Mouse (Mus musculus) stomach, postnatal 0 days (tissue): ENCODE measurements around the gene Gas7. TPM values are rescaled to one million over a fixed set of nuclear protein-coding genes. Genes with fewer than 3 reads are reported as not detected.

Experiments
- ATAC-seq: fragments of 200-750 bp; cut with Nextera tagmentation; 2 replicates; pipeline ENCODE4 v1.8.0; 2017; ENCODE audit not compliant: low FRiP score, low TSS enrichment
- DNase-seq: peaks from one replicate; pipeline ENCODE4 v3.0.0-alpha.2; 2016; ENCODE audit warnings: low spot score
- H3K27ac ChIP-seq: fragments of 300-500 bp; sonication (generic); replicated peaks from 2 replicates; pipeline ENCODE4 v1.5.1; 2014; ENCODE audit warnings: mild to moderate bottlenecking, control low read depth
- H3K27me3 ChIP-seq: fragments of 300-500 bp; sonication (generic); 2 replicates; pipeline ENCODE4 v1.6.1; 2014; ENCODE audit warnings: low read length; ENCODE audit not compliant: control insufficient read depth, insufficient read depth
- H3K36me3 ChIP-seq: fragments of 300-500 bp; sonication (generic); 2 replicates; pipeline ENCODE4 v1.6.1; 2014; ENCODE audit warnings: low read length, mixed read lengths; ENCODE audit not compliant: control insufficient read depth, insufficient read depth
- H3K4me1 ChIP-seq: fragments of 300-500 bp; sonication (generic); replicated peaks from 2 replicates; pipeline ENCODE4 v1.6.1; 2014; ENCODE audit warnings: antibody characterized with exemption; ENCODE audit not compliant: control insufficient read depth, insufficient read depth
- H3K4me2 ChIP-seq: fragments of 300-500 bp; sonication (generic); replicated peaks from 2 replicates; pipeline ENCODE4 v1.6.1; 2014; ENCODE audit warnings: low read depth, mild to moderate bottlenecking, control low read depth, moderate library complexity
- H3K4me3 ChIP-seq: fragments of 300-500 bp; sonication (generic); 2 replicates; pipeline ENCODE4 v1.5.1; 2014; ENCODE audit warnings: low read depth, low read length, control low read depth
- H3K9ac ChIP-seq: fragments of 300-500 bp; sonication (generic); 2 replicates; pipeline ENCODE4 v1.6.1; 2014; ENCODE audit warnings: mild to moderate bottlenecking, low read length, control low read depth, mixed read lengths
- H3K9me3 ChIP-seq: fragments of 300-500 bp; sonication (generic); 2 replicates; pipeline ENCODE4 v1.6.1; 2016; ENCODE audit warnings: low read length; ENCODE audit not compliant: control insufficient read depth
- CTCF ChIP-seq: IDR thresholded peaks from 2 replicates; pipeline ENCODE4 v1.5.1; 2016; ENCODE audit warnings: antibody characterized with exemption, low read depth, mild to moderate bottlenecking, moderate library complexity
- EP300 ChIP-seq: optimal IDR thresholded peaks from 2 replicates; pipeline ENCODE3; 2016; ENCODE audit warnings: antibody characterized with exemption
- WGBS: fragments of 180-500 bp; shearing (Covaris S2); extraction: QIAGEN DNeasy Blood & Tissue Kit; methylation state at CpG from one replicate; pipeline ENCODE4 v1.1.7; 2014; 5-methylcytosine and 5-hydroxymethylcytosine counted together
- polyA plus RNA-seq: library from polyadenylated mRNA; unstranded; fragments of >200 nt; fragmentation: Nextera tagmentation; extraction: Ambion mirVana; gene quantifications from 2 replicates; pipeline ENCODE4 v1.2.1, GENCODE M21; 2015

The Gas7 gene
- polyA plus RNA-seq, 1 experiment from 2014 or later, result 18.3 TPM

- Histone ChIP-seq H3K36me3 (no peaks in the 10 kb centered on the region), H3K4me3 (no peak overlapping the region), H3K4me2 (no peak overlapping the region), H3K27ac (no peak overlapping the region), H3K4me1 (no peaks in the 10 kb centered on the region), H3K9ac (no peak overlapping the region), H3K27me3 (no peaks in the 10 kb centered on the region), H3K9me3 (no peaks in the 10 kb centered on the region)
- 61% methylated on average over 4 of the region's 4 CpGs for WGBS
- DNase-seq (no peak), ATAC-seq (no peak)
- TF ChIP-seq CTCF, result peak; percentile 57
- no peak for TF ChIP-seq EP300
These were observed 23.4 kb upstream of the Gas7 start for GRCm38 (mm10) chr11:67431864-67432263.

GRCm38 (mm10) chr11:67433763-67434162, 21.5 kb upstream of the Gas7 start:
- no peak overlapping the region for H3K4me2 ChIP-seq
- no peak for ATAC-seq
- no peaks in the 10 kb centered on the region for H3K9me3 ChIP-seq
- no peak for DNase-seq
- TF ChIP-seq CTCF (no peak), EP300 (no peak)
- H3K4me1 ChIP-seq, result no peaks in the 10 kb centered on the region
- no peak overlapping the region for H3K27ac ChIP-seq
- H3K4me3 ChIP-seq, result no peak overlapping the region
- 86% methylated on average over 5 of the region's 5 CpGs for WGBS
- H3K36me3 ChIP-seq, result no peaks in the 10 kb centered on the region
- no peaks in the 10 kb centered on the region for H3K27me3 ChIP-seq
- no peak overlapping the region for H3K9ac ChIP-seq

GRCm38 (mm10) chr11:67438746-67439145, 16.5 kb upstream of the Gas7 start:
- no peak overlapping the region for H3K9ac ChIP-seq
- H3K4me3 ChIP-seq, result no peak overlapping the region
- H3K27me3 ChIP-seq, result no peaks in the 10 kb centered on the region
- no peak for ATAC-seq
- no peaks in the 10 kb centered on the region for H3K4me1 ChIP-seq
- no peaks in the 10 kb centered on the region for H3K36me3 ChIP-seq
- no peak overlapping the region for H3K27ac ChIP-seq
- no peak for DNase-seq
- no peak overlapping the region for H3K4me2 ChIP-seq
- no peaks in the 10 kb centered on the region for H3K9me3 ChIP-seq
- TF ChIP-seq CTCF (no peak), EP300 (no peak)
- 75% methylated on average over 5 of the region's 5 CpGs for WGBS

- TF ChIP-seq EP300 (no peak), CTCF (no peak)
- ATAC-seq, result no peak
- WGBS, result 66% methylated on average over 14 of the region's 14 CpGs
- no peaks in the 10 kb centered on the region for H3K36me3 ChIP-seq
- H3K4me2 ChIP-seq, result no peak overlapping the region
- no peak overlapping the region for H3K4me3 ChIP-seq
- H3K27me3 ChIP-seq, result no peaks in the 10 kb centered on the region
- no peaks in the 10 kb centered on the region for H3K9me3 ChIP-seq
- no peaks in the 10 kb centered on the region for H3K4me1 ChIP-seq
- no peak overlapping the region for H3K9ac ChIP-seq
- no peak overlapping the region for H3K27ac ChIP-seq
- DNase-seq, result no peak
These were observed 10.0 kb upstream of the Gas7 start for GRCm38 (mm10) chr11:67445058-67445825.

- H3K36me3 ChIP-seq, result no peaks in the 10 kb centered on the region
- ATAC-seq (no peak), DNase-seq (no peak)
- H3K27me3 ChIP-seq, result no peaks in the 10 kb centered on the region
- no peaks in the 10 kb centered on the region; the same call in 1 of the 2 replicates for H3K4me1 ChIP-seq
- H3K9me3 ChIP-seq, result no peaks in the 10 kb centered on the region
- no peak overlapping the region for H3K27ac ChIP-seq
- 79% methylated on average over 5 of the region's 5 CpGs for WGBS
- no peak overlapping the region for H3K4me2 ChIP-seq
- TF ChIP-seq CTCF, result no peak
- no peak for TF ChIP-seq EP300
- no peak overlapping the region for H3K9ac ChIP-seq
- H3K4me3 ChIP-seq, result no peak overlapping the region
These were observed 3.7 kb upstream of the Gas7 start for GRCm38 (mm10) chr11:67451525-67451924.

- no peaks in the 10 kb centered on the region; the same call in 1 of the 2 replicates for H3K4me1 ChIP-seq
- DNase-seq (peak; percentile 35), ATAC-seq (peak; percentile 56)
- TF ChIP-seq CTCF, result no peak
- TF ChIP-seq EP300, result no peak
- H3K27ac ChIP-seq, result 0 out of 2 replicates have a peak overlapping the region, but pooled peaks have one; percentile 53
- H3K9ac ChIP-seq, result peak overlapping the region; percentile 69
- no peaks in the 10 kb centered on the region for H3K36me3 ChIP-seq
- H3K4me2 ChIP-seq, result peak overlapping the region; percentile 98
- no peaks in the 10 kb centered on the region for H3K9me3 ChIP-seq
- under 1% methylated on average over 36 of the region's 42 CpGs for WGBS
- H3K4me3 ChIP-seq, result peak overlapping the region; percentile 74
- H3K27me3 ChIP-seq, result no peaks in the 10 kb centered on the region
These were observed 317 bp downstream of the Gas7 start for GRCm38 (mm10) chr11:67455527-67455981.
